In genomic region chr2:80612796-80613195, GRCm38 (mm10) we compare ENCODE assay signal across 15 mouse cellular contexts. TPM values are rescaled to one million over a fixed set of nuclear protein-coding genes. Genes with fewer than 3 reads are reported as not detected.
A peak's percentile ranks its signal among the peaks of the same experiment; 100 is the strongest.
DNase-seq lines count a peak whose midpoint lies in the region; ATAC-seq lines count a peak whose summit lies in the region.
"Had no signal": no experiment of that assay in that cellular context is flagged by ENCODE, and none has a peak within 500 bp of the region (broad histone marks: within the 10 kb centered on the region; RNA-seq: fewer than 3 reads in every experiment).

No protein-coding gene starts in this region.

- H3K27me3 ChIP-seq in heart, embryonic 10.5 days (ENCODE audit: insufficient read depth, poor library complexity, severe bottlenecking), result no peaks in the 10 kb centered on the region
- H3K27me3 ChIP-seq: hindbrain, embryonic 15.5 days; liver, embryonic 15.5 days had no signal

- 74% methylated on average over 2 of the region's 2 CpGs for WGBS in heart, embryonic 10.5 days

- intact Hi-C loops in left cerebral cortex, postnatal 10 days (cut with DNase I), result no loop called here
- intact Hi-C loops in left cerebral cortex, postnatal 25 days (cut with DNase I), result no loop called here

- peak; percentile 30 for DNase-seq in cerebellum, adult 9-11 months
- DNase-seq in left cerebral cortex, postnatal 10 days (ENCODE audit: extremely low spot score in 1 of 2, low spot score in 2 of 2), result peak; percentile 33 to 40
- no peak for DNase-seq in left cerebral cortex, postnatal 25 days (ENCODE audit: low spot score in 2 of 2)
- peak; percentile 53 for DNase-seq in MN1 (ENCODE audit: low spot score)
- peak; percentile 78 for DNase-seq in layer of hippocampus, adult 11-12 months (ENCODE audit: low spot score)
- DNase-seq in heart, embryonic 10.5 days (ENCODE audit: low spot score), result no peak
- DNase-seq: kidney, adult 2 months; kidney, postnatal 36 days had no signal

- no peak overlapping the region for H3K4me3 ChIP-seq in heart, embryonic 10.5 days
- H3K4me3 ChIP-seq: hindbrain, embryonic 15.5 days; limb, embryonic 10.5 days; liver, embryonic 15.5 days had no signal

- 0 out of 2 replicates have a peak, but pooled peaks cover 4% of the 10 kb centered on the region for H3K4me1 ChIP-seq in heart, embryonic 10.5 days

- no peak for ATAC-seq in cerebellum, adult (ENCODE audit: insufficient number of reproducible peaks, low FRiP score, low TSS enrichment)
- ATAC-seq in megakaryocyte-erythroid progenitor cell, adult 5-6 weeks (replicated peaks; ENCODE audit: low FRiP score, low TSS enrichment, poor library complexity, severe bottlenecking), result no peak

- H3K27ac ChIP-seq in heart, embryonic 10.5 days, result no peak overlapping the region
- H3K27ac ChIP-seq: hindbrain, embryonic 15.5 days; limb, embryonic 10.5 days; liver, embryonic 15.5 days; macrophage had no signal

- H3K36me3 ChIP-seq in heart, embryonic 10.5 days, result no peaks in the 10 kb centered on the region
- H3K36me3 ChIP-seq: G1E; hindbrain, embryonic 15.5 days; limb, embryonic 10.5 days; liver, embryonic 15.5 days had no signal

- H3K9me3 ChIP-seq in heart, embryonic 10.5 days, result no peaks in the 10 kb centered on the region
- H3K9me3 ChIP-seq: G1E; hindbrain, embryonic 15.5 days; limb, embryonic 10.5 days; liver, embryonic 15.5 days had no signal

RNA-seq across cellular contexts. Expression of gene Dusp19, which starts 4.0 kb away (rescaled TPM):
- 10 to 100 TPM; 17.5 to 20.0 TPM for total RNA-seq in left cerebral cortex, postnatal 10 days (2021)
- 10 to 100 TPM; 22.7 to 27.1 TPM for total RNA-seq in left cerebral cortex, postnatal 25 days (2021)
- 11.7 and 13.8 TPM in 2 replicates for total RNA-seq in megakaryocyte-erythroid progenitor cell, adult 5-6 weeks (2014; fragmentation: Nextera tagmentation)
- total RNA-seq in megakaryocyte-erythroid progenitor cell, adult 5-6 weeks (2017), result 9.7 and 13.8 TPM in 2 replicates
- 13.5 and 14.5 TPM in 2 replicates for polyA plus RNA-seq in heart, embryonic 10.5 days (2016; fragmentation: Nextera tagmentation; extraction: Ambion mirVana)

RNA-seq across cellular contexts. Expression of gene Nup35, which starts 4.2 kb away (rescaled TPM):
- 10 to 100 TPM; 19.5 to 20.0 TPM for total RNA-seq in left cerebral cortex, postnatal 10 days (2021)
- total RNA-seq in left cerebral cortex, postnatal 25 days (2021), result 10 to 100 TPM; 16.2 to 16.4 TPM
- total RNA-seq in megakaryocyte-erythroid progenitor cell, adult 5-6 weeks (2014; fragmentation: Nextera tagmentation), result 53.9 and 60.7 TPM in 2 replicates
- 73.8 and 76.3 TPM in 2 replicates for total RNA-seq in megakaryocyte-erythroid progenitor cell, adult 5-6 weeks (2017)
- 33.7 and 44.5 TPM in 2 replicates for polyA plus RNA-seq in heart, embryonic 10.5 days (2016; fragmentation: Nextera tagmentation; extraction: Ambion mirVana)

RNA-seq across cellular contexts. Expression of gene Nckap1, which starts 31.6 kb away (rescaled TPM):
- 100 to 1,000 TPM; 331 to 338 TPM for total RNA-seq in left cerebral cortex, postnatal 10 days (2021)
- 100 to 1,000 TPM; 415 to 417 TPM for total RNA-seq in left cerebral cortex, postnatal 25 days (2021)
- 24.3 and 32.1 TPM in 2 replicates for total RNA-seq in megakaryocyte-erythroid progenitor cell, adult 5-6 weeks (2014; fragmentation: Nextera tagmentation)
- total RNA-seq in megakaryocyte-erythroid progenitor cell, adult 5-6 weeks (2017), result 27.3 and 27.8 TPM in 2 replicates
- 71.7 and 72.4 TPM in 2 replicates for polyA plus RNA-seq in heart, embryonic 10.5 days (2016; fragmentation: Nextera tagmentation; extraction: Ambion mirVana)

Comparison
In these comparisons a context has a peak if more than half of its experiments do, and no peak if none do; other contexts are left out.
1. DNase-seq: peak in cerebellum, adult 9-11 months (single experiment), left cerebral cortex, postnatal 10 days (2 of 2), MN1 (single experiment) and layer of hippocampus, adult 11-12 months (single experiment); none in left cerebral cortex, postnatal 25 days (0 of 2) and heart, embryonic 10.5 days (single experiment).
2. RNA of gene Nckap1, which starts 31.6 kb away (total RNA-seq): 415 to 417 TPM in left cerebral cortex, postnatal 25 days and 331 to 338 TPM in left cerebral cortex, postnatal 10 days; 24.3 to 32.1 TPM in megakaryocyte-erythroid progenitor cell, adult 5-6 weeks; every median in the first group is over 10 times any median in the second.